Mouse (Mus musculus) forebrain, embryonic 12.5 days (tissue): ENCODE results near the gene Ly6g. TPM values are rescaled to one million over a fixed set of nuclear protein-coding genes. Genes with fewer than 3 reads are reported as not detected.
"Not testable (repeated sequence)": the region's sequence is repeated elsewhere in the genome, so short reads cannot be mapped to it uniquely, and the experiment has no call there.

Experiments used
- ATAC-seq: fragments of 200-750 bp; cut with Nextera tagmentation; 2 replicates; pipeline ENCODE4 v1.8.0; 2017; ENCODE audit warnings: moderate TSS enrichment; ENCODE audit not compliant: low FRiP score
- H3K27ac ChIP-seq: fragments of 300-500 bp; sonication (generic); 2 replicates; pipeline ENCODE4 v1.5.1; 2016; ENCODE audit warnings: mild to moderate bottlenecking
- H3K27me3 ChIP-seq: fragments of 300-500 bp; sonication (generic); 2 replicates; pipeline ENCODE4 v1.6.1; 2016; ENCODE audit warnings: mild to moderate bottlenecking
- H3K36me3 ChIP-seq: fragments of 300-500 bp; sonication (generic); replicated peaks from 2 replicates; pipeline ENCODE4 v1.6.1; 2016; ENCODE audit warnings: mild to moderate bottlenecking
- H3K4me1 ChIP-seq: fragments of 300-500 bp; sonication (generic); 2 replicates; pipeline ENCODE4 v1.6.1; 2016
- H3K4me2 ChIP-seq: fragments of 300-500 bp; sonication (generic); 2 replicates; pipeline ENCODE4 v1.6.1; 2016; ENCODE audit warnings: mild to moderate bottlenecking, moderate library complexity
- H3K4me3 ChIP-seq: fragments of 300-500 bp; sonication (generic); replicated peaks from 2 replicates; pipeline ENCODE4 v1.5.1; 2016; ENCODE audit warnings: mild to moderate bottlenecking
- H3K9ac ChIP-seq: fragments of 300-500 bp; sonication (generic); 2 replicates; pipeline ENCODE4 v1.6.1; 2016; ENCODE audit warnings: mild to moderate bottlenecking
- H3K9me3 ChIP-seq: fragments of 300-500 bp; sonication (generic); 2 replicates; pipeline ENCODE4 v1.6.1; 2016
- WGBS: fragments of 180-500 bp; shearing (Covaris S2); methylation state at CpG from one replicate; pipeline ENCODE4 v1.1.7; 2016; 5-methylcytosine and 5-hydroxymethylcytosine counted together
- polyA plus RNA-seq: library from polyadenylated mRNA; unstranded; fragments of >200 nt; fragmentation: Nextera tagmentation; extraction: Ambion mirVana; gene quantifications from 2 replicates; pipeline ENCODE4 v1.2.1, GENCODE M21; 2016

Gene Ly6g
- polyA plus RNA-seq, 1 experiment from 2014 or later = not detected

GRCm38 (mm10) chr15:75157646-75158045, 2.6 kb downstream of the Ly6g start:
- ATAC-seq = no peak
- WGBS = 48% methylated on average over 1 of the region's 1 CpGs
- no peaks in the 10 kb centered on the region for H3K4me1 ChIP-seq

GRCm38 (mm10) chr15:75175506-75175905, 20.5 kb downstream of the Ly6g start:
- no peaks in the 10 kb centered on the region for H3K36me3 ChIP-seq
- H3K27me3 ChIP-seq = no peaks in the 10 kb centered on the region
- H3K4me1 ChIP-seq = no peaks in the 10 kb centered on the region
- H3K4me3 ChIP-seq = no peak overlapping the region
- no peak overlapping the region for H3K9ac ChIP-seq
- no peaks in the 10 kb centered on the region for H3K9me3 ChIP-seq
- 78% methylated on average over 1 of the region's 1 CpGs for WGBS
- ATAC-seq = no peak
- H3K4me2 ChIP-seq = no peak overlapping the region
- H3K27ac ChIP-seq = no peak overlapping the region

More at GRCm38 (mm10) chr15:75157646-75158045, 2.6 kb downstream of the Ly6g start:
- Histone ChIP-seq H3K36me3 (no peaks in the 10 kb centered on the region), H3K27ac (no peak overlapping the region), H3K4me2 (no peak overlapping the region), H3K9me3 (no peaks in the 10 kb centered on the region), H3K9ac (no peak overlapping the region), H3K27me3 (no peaks in the 10 kb centered on the region), H3K4me3 (no peak overlapping the region)

- Histone ChIP-seq H3K36me3 (no peaks in the 10 kb centered on the region), H3K9ac (no peak overlapping the region), H3K4me3 (no peak overlapping the region), H3K4me2 (no peak overlapping the region), H3K27ac (no peak overlapping the region), H3K4me1 (no peaks in the 10 kb centered on the region), H3K27me3 (no peaks in the 10 kb centered on the region), H3K9me3 (no peaks in the 10 kb centered on the region)
- WGBS = 24% methylated on average over 2 of the region's 2 CpGs
- ATAC-seq = no peak
These were observed 31.3 kb downstream of the Ly6g start for GRCm38 (mm10) chr15:75186291-75186690.

GRCm38 (mm10) chr15:75189116-75189515, 34.1 kb downstream of the Ly6g start:
- no peak overlapping the region for H3K4me3 ChIP-seq
- WGBS = 66% methylated on average over 2 of the region's 2 CpGs
- no peak overlapping the region for H3K27ac ChIP-seq
- H3K4me1 ChIP-seq = no peaks in the 10 kb centered on the region
- H3K4me2 ChIP-seq = no peak overlapping the region
- no peaks in the 10 kb centered on the region for H3K27me3 ChIP-seq
- ATAC-seq = no peak
- no peaks in the 10 kb centered on the region for H3K9me3 ChIP-seq
- H3K36me3 ChIP-seq = no peaks in the 10 kb centered on the region
- H3K9ac ChIP-seq = no peak overlapping the region

GRCm38 (mm10) chr15:75190560-75190959, 35.5 kb downstream of the Ly6g start:
- H3K9me3 ChIP-seq, H3K4me3 ChIP-seq, H3K9ac ChIP-seq, H3K4me1 ChIP-seq, H3K4me2 ChIP-seq, H3K36me3 ChIP-seq, H3K27me3 ChIP-seq, ATAC-seq, H3K27ac ChIP-seq: not testable (repeated sequence)
- 50% methylated on average over 2 of the region's 3 CpGs for WGBS

Other genes starting within 250 kb of the Ly6g start
- not detected in 2 replicates for gene Ly6i, start 171.8 kb upstream of the Ly6g start, polyA plus RNA-seq
- not detected in 2 replicates for gene Ly6a, start 157.2 kb upstream of the Ly6g start, polyA plus RNA-seq
- gene Ly6c1, start 106.4 kb upstream of the Ly6g start, polyA plus RNA-seq = 0.55 TPM in 2 replicates
- not detected in 2 replicates for gene Ly6c2, start 43.3 kb upstream of the Ly6g start, polyA plus RNA-seq
- gene BC025446, start 61.1 kb downstream of the Ly6g start, polyA plus RNA-seq = not detected in 2 replicates
- gene Ly6f, start 113.2 kb downstream of the Ly6g start, polyA plus RNA-seq = not detected in 2 replicates